Mouse (Mus musculus): Measurements from ENCODE around the gene Gng2. TPM values are rescaled to one million over a fixed set of nuclear protein-coding genes. Genes with fewer than 3 reads are reported as not detected.

The Gng2 gene
- polyA plus RNA-seq, 1 experiment = 117 TPM

- Histone ChIP-seq H3K36me3 (ENCODE audit: control insufficient read depth, insufficient read depth, low read length, poor library complexity, severe bottlenecking) (no peaks in the 10 kb centered on the region), H3K27ac (ENCODE audit: insufficient read depth, low read length) (no peak overlapping the region), H3K4me1 (ENCODE audit: control insufficient read depth, insufficient read depth, low read length) (no peaks in the 10 kb centered on the region), H3K9me3 (replicated peaks; ENCODE audit: control insufficient read depth, insufficient read depth, low read length, poor library complexity, severe bottlenecking) (no peaks in the 10 kb centered on the region), H3K4me3 (ENCODE audit: low read depth, low read length) (no peak overlapping the region), H3K9ac (ENCODE audit: low read depth, poor library complexity, severe bottlenecking) (no peak overlapping the region), H3K27me3 (ENCODE audit: control insufficient read depth, insufficient read depth, low read length, poor library complexity, severe bottlenecking) (no peaks in the 10 kb centered on the region)
- no peak for TF ChIP-seq CTCF (IDR thresholded peaks at IDR 0.05; ENCODE audit: low read depth, low read length)
- no peak for TF ChIP-seq EP300 (IDR thresholded peaks at IDR 0.05; ENCODE audit: insufficient read depth, low read depth, low read length)
- no peak for TF ChIP-seq POLR2A (IDR thresholded peaks at IDR 0.05; ENCODE audit: insufficient read depth, low read length)
Measured at GRCm38 (mm10) chr14:19972316-19973029, 5.0 kb downstream of the Gng2 start.

GRCm38 (mm10) chr14:19970845-19971244 is 6.6 kb downstream of the Gng2 start:
- Histone ChIP-seq H3K9ac (ENCODE audit: low read depth, poor library complexity, severe bottlenecking) (no peak overlapping the region), H3K36me3 (ENCODE audit: control insufficient read depth, insufficient read depth, low read length, poor library complexity, severe bottlenecking) (no peaks in the 10 kb centered on the region), H3K4me3 (ENCODE audit: low read depth, low read length) (no peak overlapping the region), H3K27me3 (ENCODE audit: control insufficient read depth, insufficient read depth, low read length, poor library complexity, severe bottlenecking) (no peaks in the 10 kb centered on the region), H3K9me3 (replicated peaks; ENCODE audit: control insufficient read depth, insufficient read depth, low read length, poor library complexity, severe bottlenecking) (no peaks in the 10 kb centered on the region), H3K27ac (ENCODE audit: insufficient read depth, low read length) (no peak overlapping the region), H3K4me1 (ENCODE audit: control insufficient read depth, insufficient read depth, low read length) (no peaks in the 10 kb centered on the region)
- TF ChIP-seq EP300 (IDR thresholded peaks at IDR 0.05; ENCODE audit: insufficient read depth, low read depth, low read length) (no peak), CTCF (IDR thresholded peaks at IDR 0.05; ENCODE audit: low read depth, low read length) (no peak), POLR2A (IDR thresholded peaks at IDR 0.05; ENCODE audit: insufficient read depth, low read length) (no peak)

GRCm38 (mm10) chr14:19970106-19970785 is 7.2 kb downstream of the Gng2 start:
- no peak for TF ChIP-seq POLR2A (IDR thresholded peaks at IDR 0.05; ENCODE audit: insufficient read depth, low read length)
- no peak for TF ChIP-seq EP300 (IDR thresholded peaks at IDR 0.05; ENCODE audit: insufficient read depth, low read depth, low read length)
- TF ChIP-seq CTCF (IDR thresholded peaks at IDR 0.05; ENCODE audit: low read depth, low read length) = no peak
- Histone ChIP-seq H3K36me3 (ENCODE audit: control insufficient read depth, insufficient read depth, low read length, poor library complexity, severe bottlenecking) (no peaks in the 10 kb centered on the region), H3K9me3 (replicated peaks; ENCODE audit: control insufficient read depth, insufficient read depth, low read length, poor library complexity, severe bottlenecking) (no peaks in the 10 kb centered on the region), H3K27me3 (ENCODE audit: control insufficient read depth, insufficient read depth, low read length, poor library complexity, severe bottlenecking) (no peaks in the 10 kb centered on the region), H3K27ac (ENCODE audit: insufficient read depth, low read length) (no peak overlapping the region), H3K4me3 (ENCODE audit: low read depth, low read length) (no peak overlapping the region), H3K4me1 (ENCODE audit: control insufficient read depth, insufficient read depth, low read length) (no peaks in the 10 kb centered on the region), H3K9ac (ENCODE audit: low read depth, poor library complexity, severe bottlenecking) (no peak overlapping the region)

GRCm38 (mm10) chr14:19969566-19969965 is 7.9 kb downstream of the Gng2 start:
- H3K36me3 ChIP-seq (ENCODE audit: control insufficient read depth, insufficient read depth, low read length, poor library complexity, severe bottlenecking) = no peaks in the 10 kb centered on the region
- TF ChIP-seq CTCF (IDR thresholded peaks at IDR 0.05; ENCODE audit: low read depth, low read length) (no peak), POLR2A (IDR thresholded peaks at IDR 0.05; ENCODE audit: insufficient read depth, low read length) (no peak), EP300 (IDR thresholded peaks at IDR 0.05; ENCODE audit: insufficient read depth, low read depth, low read length) (no peak)
- no peaks in the 10 kb centered on the region for H3K4me1 ChIP-seq (ENCODE audit: control insufficient read depth, insufficient read depth, low read length)
- H3K9ac ChIP-seq (ENCODE audit: low read depth, poor library complexity, severe bottlenecking) = no peak overlapping the region
- no peaks in the 10 kb centered on the region for H3K27me3 ChIP-seq (ENCODE audit: control insufficient read depth, insufficient read depth, low read length, poor library complexity, severe bottlenecking)
- no peaks in the 10 kb centered on the region for H3K9me3 ChIP-seq (replicated peaks; ENCODE audit: control insufficient read depth, insufficient read depth, low read length, poor library complexity, severe bottlenecking)
- H3K4me3 ChIP-seq (ENCODE audit: low read depth, low read length) = no peak overlapping the region
- no peak overlapping the region for H3K27ac ChIP-seq (ENCODE audit: insufficient read depth, low read length)

- Histone ChIP-seq H3K36me3 (ENCODE audit: control insufficient read depth, insufficient read depth, low read length, poor library complexity, severe bottlenecking) (no peaks in the 10 kb centered on the region), H3K27ac (ENCODE audit: insufficient read depth, low read length) (no peak overlapping the region), H3K27me3 (ENCODE audit: control insufficient read depth, insufficient read depth, low read length, poor library complexity, severe bottlenecking) (no peaks in the 10 kb centered on the region), H3K9me3 (replicated peaks; ENCODE audit: control insufficient read depth, insufficient read depth, low read length, poor library complexity, severe bottlenecking) (no peaks in the 10 kb centered on the region), H3K4me1 (ENCODE audit: control insufficient read depth, insufficient read depth, low read length) (no peaks in the 10 kb centered on the region), H3K4me3 (ENCODE audit: low read depth, low read length) (no peak overlapping the region), H3K9ac (ENCODE audit: low read depth, poor library complexity, severe bottlenecking) (no peak overlapping the region)
- TF ChIP-seq POLR2A (IDR thresholded peaks at IDR 0.05; ENCODE audit: insufficient read depth, low read length) (no peak), EP300 (IDR thresholded peaks at IDR 0.05; ENCODE audit: insufficient read depth, low read depth, low read length) (no peak), CTCF (IDR thresholded peaks at IDR 0.05; ENCODE audit: low read depth, low read length) (no peak)
Measured at GRCm38 (mm10) chr14:19969011-19969521, 8.4 kb downstream of the Gng2 start.

All from ES-Bruce4 (cell line).